Mouse (Mus musculus): ENCODE measurements around the gene 9330182O14Rik.

Gene 9330182O14Rik

DNA sequence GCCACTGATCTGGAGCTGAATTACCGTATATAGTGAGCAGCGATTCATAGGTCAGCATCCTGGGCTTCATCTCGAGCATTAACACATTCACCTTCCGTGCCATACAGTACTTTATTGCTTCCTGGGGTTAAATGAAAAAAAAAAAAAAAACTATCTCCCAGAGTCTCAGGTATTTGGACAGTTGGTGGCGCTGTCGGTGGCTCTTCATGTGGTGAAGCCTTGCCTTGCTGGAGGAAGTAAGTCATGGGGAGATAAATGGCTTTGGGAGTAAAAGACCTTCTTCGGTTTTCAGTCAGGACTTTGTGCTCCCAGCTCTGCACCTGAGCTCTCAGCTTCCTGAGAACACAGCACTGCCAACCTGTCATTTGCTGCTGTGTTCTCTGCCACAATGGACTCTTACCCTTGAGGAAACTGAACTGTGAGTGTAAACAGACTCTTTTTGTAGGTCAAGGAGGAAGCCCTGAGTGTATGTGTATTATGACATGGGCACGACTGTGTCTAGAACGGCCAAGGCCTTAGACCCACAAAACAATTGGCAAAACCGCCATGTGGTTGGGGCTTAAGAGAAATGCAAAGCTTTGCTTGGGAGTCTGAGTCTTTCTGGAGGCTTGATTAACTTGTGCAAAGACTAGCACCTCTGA, at the start of gene 9330182O14Rik:
Gene 9330182O14Rik, plus strand, starts transcription at position 214 of the 641 bp plus-strand sequence.
- no peak for DNase-seq

DNA sequence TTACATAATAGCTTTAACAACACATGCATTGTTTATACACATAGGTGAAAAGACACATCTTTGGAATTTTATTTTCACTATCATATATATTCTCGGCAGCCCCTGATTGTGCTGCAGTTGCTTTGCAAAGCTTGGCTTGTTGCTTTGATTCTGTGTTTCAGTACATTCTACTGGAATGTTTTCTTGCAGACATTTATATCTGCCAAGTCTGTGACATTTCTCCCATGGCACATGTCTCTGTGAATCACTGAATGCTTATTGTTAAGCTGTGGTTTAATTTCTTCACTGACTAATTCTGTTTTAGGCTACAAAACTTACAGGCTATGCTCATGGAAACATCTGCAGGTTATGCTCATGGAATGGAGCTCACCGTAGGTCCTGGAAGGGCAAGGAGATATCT, 30.9 kb upstream of the 9330182O14Rik start:
- peak; percentile 16 for DNase-seq

DNA sequence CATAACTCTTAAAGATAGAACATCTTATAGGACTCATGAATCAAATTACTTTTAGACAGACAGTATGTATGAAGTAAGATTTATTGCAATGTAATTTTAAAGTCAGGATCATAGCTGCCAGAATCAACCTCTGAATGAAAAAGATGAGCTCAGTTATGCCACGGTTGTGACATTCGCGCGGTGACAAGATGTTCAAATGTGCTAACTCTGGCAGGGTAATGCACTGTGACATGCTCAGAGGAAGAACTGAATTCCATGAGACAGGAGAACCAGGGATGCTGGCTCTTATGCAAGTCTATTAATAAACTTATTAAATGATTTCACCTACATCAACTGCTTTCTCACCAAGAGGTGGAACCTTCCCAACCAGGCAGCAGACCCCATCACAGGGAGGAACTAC, 28.5 kb upstream of the 9330182O14Rik start:
- peak; percentile 28 for DNase-seq

GRCm38 (mm10) chr15:40113888-40114576, 20.1 kb upstream of the 9330182O14Rik start:
- DNase-seq: peak; percentile 21

DNA sequence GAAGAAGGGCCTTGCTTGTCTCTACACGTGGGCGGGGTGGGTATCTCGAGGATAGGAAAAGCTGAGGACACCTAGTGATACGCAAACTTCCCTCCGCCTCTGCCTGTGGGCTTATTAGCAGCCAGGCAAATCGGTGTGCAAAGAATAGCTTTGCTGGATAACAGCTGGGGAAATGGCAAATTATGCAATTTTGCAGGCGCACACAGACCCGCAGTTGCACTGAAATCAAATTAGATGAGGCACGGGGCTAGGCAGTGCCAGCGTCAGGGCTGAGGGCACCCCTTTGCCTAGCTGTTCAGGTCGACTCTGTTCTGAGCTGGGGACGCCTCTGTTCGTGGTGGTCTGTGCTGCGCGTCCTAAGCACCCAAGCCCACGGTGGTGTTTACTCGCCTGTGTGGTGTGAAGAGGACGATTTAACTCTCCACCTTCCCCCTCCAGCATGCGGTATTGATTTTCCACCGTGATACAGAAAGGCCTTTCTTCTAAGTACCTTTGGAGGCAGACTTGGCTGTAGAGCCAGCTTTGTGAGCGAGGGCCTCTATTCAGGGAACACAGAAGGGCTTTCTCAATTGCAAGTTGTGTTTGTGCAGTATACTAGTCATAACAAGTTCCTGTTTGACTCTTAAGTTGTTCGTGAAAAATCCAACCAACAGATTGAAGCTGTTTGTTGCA, 19.4 kb upstream of the 9330182O14Rik start:
- DNase-seq: peak; percentile 57

- DNase-seq: no peak
Measured at GRCm38 (mm10) chr15:40116396-40116795, 17.8 kb upstream of the 9330182O14Rik start.

DNA sequence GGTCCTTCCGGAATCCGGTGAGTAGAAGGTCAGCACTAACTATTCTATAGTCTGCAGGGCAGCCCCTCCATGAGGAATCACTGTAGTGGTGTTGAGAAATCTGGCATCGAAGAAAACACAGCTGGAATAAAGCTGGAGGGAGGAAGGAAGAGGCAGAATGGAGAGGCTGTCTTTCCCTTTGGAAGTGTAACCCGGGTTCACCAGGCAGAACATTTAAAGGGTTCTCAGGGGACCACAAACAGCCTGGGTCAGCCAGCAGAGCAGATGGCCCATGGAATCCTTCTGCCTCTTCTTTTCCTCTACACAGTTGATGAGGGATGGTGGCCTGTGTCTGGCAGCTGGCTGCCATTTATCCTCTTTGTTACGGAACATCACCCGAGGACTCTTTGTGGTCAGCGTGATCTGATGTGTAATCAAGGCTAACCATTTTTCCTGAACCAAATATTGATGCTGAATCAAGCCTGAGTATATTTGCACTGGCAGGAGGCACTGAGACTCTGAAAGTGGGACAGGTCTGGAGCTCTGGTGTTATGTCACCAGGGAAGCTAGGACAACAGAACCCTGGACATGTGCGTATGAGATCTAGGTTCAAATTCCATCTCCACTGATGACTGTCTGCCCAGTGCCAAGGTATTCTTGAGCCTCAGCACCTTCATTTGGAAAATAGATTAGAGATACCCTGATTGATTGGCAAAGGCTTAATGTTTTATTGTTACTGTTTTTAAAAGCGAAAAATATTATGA, 9.8 kb upstream of the 9330182O14Rik start:
- no peak for DNase-seq

- no peak for DNase-seq
Measured at GRCm38 (mm10) chr15:40129496-40129895, 4.7 kb upstream of the 9330182O14Rik start.

DNA sequence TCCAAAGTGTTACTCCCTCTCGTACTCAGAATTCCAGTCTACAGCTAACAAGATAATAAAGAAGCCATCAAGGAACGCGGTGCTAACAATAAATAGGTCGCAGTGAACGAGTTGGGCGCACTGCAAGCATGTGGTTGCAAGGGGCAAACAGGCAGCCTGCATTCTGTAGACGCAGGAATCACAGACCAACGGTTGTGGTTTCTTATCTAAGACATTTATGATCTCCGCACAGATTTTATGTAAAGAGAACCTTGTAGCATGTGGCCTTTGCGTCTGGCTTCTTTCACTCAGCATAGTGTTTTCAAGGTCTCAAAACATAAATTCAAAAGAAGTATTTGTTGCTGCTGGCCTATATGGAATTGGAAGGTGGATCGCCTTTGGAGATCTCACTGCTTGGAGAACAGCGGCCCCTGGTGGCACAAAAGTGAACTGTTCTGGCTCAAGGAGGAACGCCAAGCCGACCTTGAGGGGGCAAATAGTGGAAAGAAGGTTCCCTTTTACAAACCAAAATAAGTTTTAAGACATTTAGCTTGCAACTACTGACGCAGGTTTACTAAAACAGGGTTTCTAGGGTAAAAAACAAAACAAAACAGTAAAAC, 3.2 kb upstream of the 9330182O14Rik start:
- DNase-seq: peak; percentile 67

- no peak for DNase-seq
Measured at GRCm38 (mm10) chr15:40132408-40132807, 1.8 kb upstream of the 9330182O14Rik start.

DNA sequence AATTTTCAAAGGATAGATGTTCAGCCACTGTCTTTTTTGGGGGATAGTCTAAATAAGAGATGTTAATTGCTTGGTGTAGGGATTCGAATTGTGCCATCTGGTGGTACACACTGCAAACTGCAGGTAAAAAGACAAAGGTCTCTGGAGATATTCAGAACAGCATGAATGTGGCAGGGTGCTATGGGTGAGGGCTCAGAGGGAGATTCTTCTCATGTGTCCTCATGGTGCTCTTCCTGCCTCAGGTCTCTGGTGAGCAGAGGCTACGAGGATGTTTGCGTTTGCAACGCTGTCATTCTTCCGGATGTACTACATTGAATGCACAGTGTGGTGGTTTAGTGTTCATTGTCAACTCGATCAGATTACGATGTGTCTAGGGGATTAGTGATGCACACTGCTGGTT, 10.1 kb downstream of the 9330182O14Rik start:
- no peak for DNase-seq

GRCm38 (mm10) chr15:40157683-40158082, 23.5 kb downstream of the 9330182O14Rik start:
- no peak for DNase-seq

- peak; percentile 50 for DNase-seq
Measured at GRCm38 (mm10) chr15:40166560-40167275, 32.6 kb downstream of the 9330182O14Rik start.

- no peak for DNase-seq
Measured at GRCm38 (mm10) chr15:40167276-40168139, 33.3 kb downstream of the 9330182O14Rik start.

DNA sequence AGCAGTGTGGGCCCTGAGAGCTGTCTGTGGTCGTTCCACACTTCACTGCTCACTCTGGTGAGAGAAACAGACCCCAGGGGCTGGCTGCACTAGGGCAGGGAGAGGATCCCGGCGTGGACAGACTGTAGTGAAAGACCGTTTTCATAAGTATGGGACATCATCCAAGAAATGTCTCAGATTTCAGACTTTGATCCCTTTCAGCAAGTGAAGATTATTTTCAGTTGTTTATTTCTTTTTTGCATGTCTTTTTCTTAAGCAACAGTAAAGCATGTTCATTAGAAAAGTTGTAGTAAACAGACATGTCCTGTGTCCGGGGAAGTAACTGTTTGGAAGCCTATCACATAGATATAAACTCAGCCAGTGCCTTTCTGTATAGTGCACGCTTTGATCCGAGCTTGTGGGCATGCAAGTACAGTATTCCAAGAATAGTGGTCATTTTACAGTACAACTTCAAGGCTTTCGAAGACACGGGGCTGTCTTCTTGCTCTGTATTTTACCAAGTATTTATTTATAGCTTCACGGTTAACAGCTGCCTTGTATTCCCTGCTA, 34.0 kb downstream of the 9330182O14Rik start:
- DNase-seq: no peak

GRCm38 (mm10) chr15:40169061-40169460, 34.9 kb downstream of the 9330182O14Rik start:
- no peak for DNase-seq

DNA sequence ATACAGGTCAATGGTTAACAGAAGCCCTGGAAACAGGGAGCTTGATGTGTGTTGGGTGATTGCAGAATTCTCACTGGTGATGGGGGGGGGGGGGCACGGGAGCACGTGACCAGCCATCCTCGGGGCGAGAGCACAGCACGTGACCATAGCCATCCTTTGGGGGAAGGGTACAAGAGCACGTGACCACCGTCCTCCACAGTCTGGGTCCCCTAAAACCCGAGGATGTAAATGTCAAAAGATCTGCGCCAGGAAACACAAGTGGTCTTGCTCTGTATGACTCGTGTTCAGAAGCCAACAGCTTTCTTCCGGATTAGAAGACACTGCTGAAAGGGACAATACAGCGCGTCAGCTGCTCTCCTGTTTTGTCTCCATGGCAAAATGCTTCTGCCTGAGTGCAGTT, 35.5 kb downstream of the 9330182O14Rik start:
- no peak for DNase-seq

DNA sequence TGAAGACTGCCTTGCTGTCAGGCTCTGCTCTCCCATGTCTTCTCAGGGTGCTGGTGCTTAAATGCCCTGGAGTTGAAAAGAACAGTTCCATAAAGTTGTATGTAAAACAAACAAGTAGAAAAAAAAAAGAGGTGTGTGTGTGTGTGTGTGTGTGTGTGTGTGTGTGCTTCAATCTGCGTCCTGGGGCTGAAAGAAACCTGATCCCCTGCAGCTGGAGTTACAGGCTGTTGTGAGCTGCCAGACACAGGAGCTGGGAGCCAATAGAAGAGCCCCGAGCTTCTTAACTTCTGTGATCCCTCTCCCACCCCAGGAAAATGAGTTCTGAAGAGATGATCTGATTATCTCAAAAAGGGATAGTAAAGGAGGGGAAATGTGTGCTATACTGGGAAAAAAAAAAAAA, 45.3 kb downstream of the 9330182O14Rik start:
- no peak for DNase-seq

- no peak for DNase-seq
Measured at GRCm38 (mm10) chr15:40187017-40187416, 52.9 kb downstream of the 9330182O14Rik start.
